Mouse (Mus musculus): Measurements from ENCODE around the gene Ifi213. TPM values are rescaled to one million over a fixed set of nuclear protein-coding genes. Genes with fewer than 3 reads are reported as not detected.

Ifi213 gene
- 0.07 and 0.08 TPM in 2 replicates for polyA plus RNA-seq (2012)

GRCm38 (mm10) chr1:173598838-173599494 lies at the start of gene Ifi213:
Gene Ifi213 (minus strand): TSS chr1:173599274.

GRCm38 (mm10) chr1:173630622-173631021 lies 31.5 kb upstream of the Ifi213 start, which contains the start of gene Ifi209:
Gene Ifi209 (plus strand): TSS chr1:173630917.

GRCm38 (mm10) chr1:173535791-173536190 lies 63.3 kb downstream of the Ifi213 start, which contains the start of gene Ifi214:
Gene Ifi214 (minus strand): TSS chr1:173535957.

Other genes starting within 250 kb of the Ifi213 start
- 3.0 and 4.7 TPM in 2 replicates for gene Aim2, start 248.4 kb downstream of the Ifi213 start, polyA plus RNA-seq (2012)
- 0.19 and 0.34 TPM in 2 replicates for gene Cadm3, start 231.6 kb downstream of the Ifi213 start, polyA plus RNA-seq (2012)
- gene Ifi206, start 108.2 kb downstream of the Ifi213 start, polyA plus RNA-seq (2012): 0.03 and 1.3 TPM in 2 replicates
- gene Ifi214, start 63.3 kb downstream of the Ifi213 start, polyA plus RNA-seq (2012): not detected in 2 replicates
- 1.7 and 5.1 TPM in 2 replicates for gene Ifi209, start 31.6 kb upstream of the Ifi213 start, polyA plus RNA-seq (2012)
- gene Ifi208, start 74.4 kb upstream of the Ifi213 start, polyA plus RNA-seq (2012): 0.06 and 0.11 TPM in 2 replicates
- 0.41 TPM in 2 replicates for gene Ifi207, start 142.5 kb upstream of the Ifi213 start, polyA plus RNA-seq (2012)
- gene Ifi204, start 167.7 kb upstream of the Ifi213 start, polyA plus RNA-seq (2012): 0.22 TPM in 1 of 2 replicates, not detected in the other

Data from megakaryocyte-erythroid progenitor cell, adult 5 weeks (primary cell).